Mouse (Mus musculus): ENCODE data around the gene Zfp46. TPM values are rescaled to one million over a fixed set of nuclear protein-coding genes. Genes with fewer than 3 reads are reported as not detected.

The Zfp46 gene
- total RNA-seq, 2 experiments from 2014 or later = 7.0 to 11.6 TPM

GRCm38 (mm10) chr4:136263555-136263954 lies 20.9 kb upstream of the Zfp46 start:
- ATAC-seq (replicated peaks; ENCODE audit: poor library complexity, severe bottlenecking) = no peak

- ATAC-seq (replicated peaks; ENCODE audit: poor library complexity, severe bottlenecking) = peak; percentile 98
Measured at GRCm38 (mm10) chr4:136266716-136267343, 17.7 kb upstream of the Zfp46 start.

DNA sequence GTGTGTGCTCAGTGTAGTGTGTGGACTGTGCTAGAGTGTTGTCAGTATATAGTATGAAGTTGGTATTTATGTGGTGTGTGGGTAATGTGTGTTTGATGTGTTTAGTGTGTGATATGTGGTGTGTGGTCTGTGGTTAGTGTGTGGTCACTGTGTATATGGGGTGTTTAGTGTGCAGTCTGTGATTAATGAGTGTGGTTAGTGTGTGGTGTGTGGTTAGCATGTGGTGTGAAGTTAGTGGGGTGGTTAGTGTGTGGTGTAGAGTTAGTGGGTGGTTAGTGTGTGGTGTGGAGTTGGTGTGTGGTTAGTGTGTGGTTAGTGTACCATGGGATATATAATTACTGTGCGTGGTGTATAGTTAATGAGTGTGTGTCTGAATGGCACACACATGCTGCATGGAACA lies 15.6 kb upstream of the Zfp46 start:
- ATAC-seq (replicated peaks; ENCODE audit: poor library complexity, severe bottlenecking) = no peak

DNA sequence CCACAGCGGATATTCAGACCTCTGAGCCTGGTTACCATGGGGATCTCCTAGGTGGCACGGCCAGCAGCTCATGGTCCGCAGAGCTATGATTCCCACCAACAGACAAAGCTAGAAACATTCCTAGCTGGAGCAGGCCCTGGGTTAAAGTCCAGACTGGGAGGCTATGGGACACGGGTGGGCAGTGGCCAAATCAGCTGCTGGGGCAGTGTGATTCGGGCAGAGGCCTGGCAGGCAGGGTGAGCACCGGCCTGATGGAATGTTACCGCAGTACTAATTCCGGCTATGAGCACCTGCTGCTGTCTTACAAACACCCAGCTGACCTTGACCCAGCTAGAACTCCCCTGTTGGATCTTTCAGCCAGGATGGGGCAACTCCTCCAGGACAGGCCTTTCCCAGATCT lies 13.8 kb upstream of the Zfp46 start:
- no peak for ATAC-seq (replicated peaks; ENCODE audit: poor library complexity, severe bottlenecking)

DNA sequence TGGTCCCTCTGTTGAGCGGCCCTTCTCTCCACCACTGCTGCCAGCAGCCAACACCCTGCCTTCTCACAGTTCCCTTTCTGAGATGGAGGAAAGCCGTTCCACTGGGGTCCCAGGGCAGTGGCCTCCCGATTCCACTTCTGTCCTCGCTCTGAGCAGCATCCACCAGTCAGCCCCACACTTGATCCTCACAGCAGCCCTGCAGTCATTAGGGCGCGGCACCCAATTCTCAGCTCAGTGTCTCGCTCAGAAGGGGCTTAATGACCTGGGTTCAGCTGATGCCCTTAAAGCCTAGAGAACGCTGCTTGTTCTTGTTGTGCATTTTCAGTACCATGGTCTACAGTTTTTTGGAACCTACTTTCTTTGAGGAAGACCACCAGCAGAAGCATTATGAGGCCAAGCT lies 3.4 kb upstream of the Zfp46 start:
- no peak for ATAC-seq (replicated peaks; ENCODE audit: poor library complexity, severe bottlenecking)

GRCm38 (mm10) chr4:136281611-136282010 lies 2.9 kb upstream of the Zfp46 start:
- ATAC-seq (replicated peaks; ENCODE audit: poor library complexity, severe bottlenecking) = no peak

DNA sequence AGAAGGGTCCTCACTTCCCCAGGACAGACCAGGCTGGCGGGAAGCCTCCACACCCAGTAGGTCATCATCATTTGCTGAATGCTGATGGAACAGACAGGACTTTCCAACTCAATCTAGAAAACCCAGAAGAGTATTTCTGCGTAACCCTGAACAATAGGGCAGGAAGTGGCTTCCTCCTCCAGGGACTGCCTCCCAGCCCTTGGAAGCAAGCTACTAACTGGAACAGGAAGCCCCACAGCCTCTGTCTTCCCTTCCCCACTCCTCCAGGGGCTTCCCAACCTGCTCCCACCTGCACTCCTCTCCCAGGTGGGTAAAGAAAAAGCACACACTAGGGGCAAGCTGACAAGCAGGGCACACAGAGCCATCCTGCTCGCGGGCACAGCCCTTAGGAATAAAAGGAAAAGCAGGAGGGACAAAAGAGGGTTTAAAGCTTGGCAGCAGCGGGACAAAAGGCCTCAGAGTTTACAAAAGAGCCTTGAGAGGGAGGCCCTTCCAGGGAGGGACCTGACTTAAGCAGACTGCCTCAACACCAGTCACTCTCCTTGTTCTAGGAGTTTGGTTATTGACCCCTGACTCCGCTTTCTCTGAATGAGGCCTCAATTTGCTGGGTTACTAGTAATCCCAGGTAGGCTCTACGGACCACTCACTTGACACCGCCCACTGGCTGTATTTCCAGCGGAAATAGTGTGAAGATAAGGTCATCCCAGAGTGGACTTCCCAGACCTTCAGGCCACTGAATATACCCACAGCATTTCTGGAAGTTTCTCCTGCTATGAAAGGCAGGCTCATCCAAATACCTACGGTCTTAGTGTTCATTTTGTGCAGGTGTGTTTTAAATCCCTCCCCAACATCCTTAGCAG lies 1.6 kb upstream of the Zfp46 start:
- no peak for ATAC-seq (replicated peaks; ENCODE audit: poor library complexity, severe bottlenecking)

- no peak for ATAC-seq (replicated peaks; ENCODE audit: poor library complexity, severe bottlenecking)
Measured at GRCm38 (mm10) chr4:136283783-136284182, 700 bp upstream of the Zfp46 start.

DNA sequence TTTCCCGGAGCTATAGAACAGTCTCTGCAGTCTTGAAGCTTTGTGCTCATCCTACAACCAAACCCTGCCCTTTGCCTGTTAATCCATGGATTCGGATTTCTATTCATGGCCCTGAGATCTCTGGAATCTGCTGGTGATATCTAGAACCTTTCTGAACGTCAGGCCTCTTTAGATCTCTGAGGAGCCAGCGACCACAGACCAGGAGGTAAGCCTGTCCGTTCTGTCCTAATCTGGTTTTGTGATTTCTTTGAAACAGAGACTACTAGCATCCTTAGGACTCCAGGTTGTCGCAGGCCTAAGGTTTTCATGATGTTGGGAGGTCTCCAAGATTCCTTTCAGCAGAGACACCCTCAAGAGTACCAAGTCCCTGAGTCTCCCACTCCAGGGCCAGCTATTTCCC lies 408 bp downstream of the Zfp46 start:
- no peak for ATAC-seq (replicated peaks; ENCODE audit: poor library complexity, severe bottlenecking)

GRCm38 (mm10) chr4:136285348-136285810 lies 896 bp downstream of the Zfp46 start:
- peak; percentile 89 for ATAC-seq (replicated peaks; ENCODE audit: poor library complexity, severe bottlenecking)

GRCm38 (mm10) chr4:136285811-136286371 lies 1.4 kb downstream of the Zfp46 start:
- peak; percentile 84 for ATAC-seq (replicated peaks; ENCODE audit: poor library complexity, severe bottlenecking)

DNA sequence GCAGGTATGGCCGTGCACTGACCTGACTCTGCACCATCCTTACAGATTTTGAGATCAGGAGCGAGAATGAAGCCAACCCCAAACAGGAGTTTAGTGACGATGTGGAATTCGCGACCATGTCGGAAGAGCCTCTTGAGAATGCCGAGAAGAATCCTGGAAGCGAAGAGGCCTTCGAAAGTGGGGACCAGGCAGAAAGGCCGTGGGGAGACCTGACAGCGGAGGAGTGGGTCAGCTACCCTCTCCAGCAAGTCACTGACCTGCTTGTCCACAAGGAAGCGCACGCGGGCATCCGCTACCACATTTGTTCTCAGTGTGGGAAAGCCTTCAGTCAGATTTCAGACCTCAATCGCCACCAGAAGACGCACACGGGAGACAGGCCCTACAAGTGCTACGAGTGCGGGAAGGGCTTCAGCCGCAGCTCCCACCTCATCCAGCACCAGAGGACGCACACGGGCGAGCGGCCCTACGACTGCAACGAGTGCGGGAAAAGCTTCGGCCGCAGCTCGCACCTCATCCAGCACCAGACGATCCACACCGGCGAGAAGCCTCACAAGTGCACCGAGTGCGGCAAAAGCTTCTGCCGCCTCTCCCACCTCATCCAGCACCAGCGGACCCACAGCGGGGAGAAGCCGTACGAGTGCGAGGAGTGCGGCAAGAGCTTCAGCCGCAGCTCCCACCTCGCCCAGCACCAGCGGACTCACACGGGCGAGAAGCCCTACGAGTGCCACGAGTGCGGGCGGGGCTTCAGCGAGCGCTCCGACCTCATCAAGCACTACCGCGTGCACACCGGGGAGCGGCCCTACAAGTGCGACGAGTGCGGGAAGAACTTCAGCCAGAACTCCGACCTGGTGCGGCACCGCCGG lies 5.7 kb downstream of the Zfp46 start:
- ATAC-seq (replicated peaks; ENCODE audit: poor library complexity, severe bottlenecking) = no peak

DNA sequence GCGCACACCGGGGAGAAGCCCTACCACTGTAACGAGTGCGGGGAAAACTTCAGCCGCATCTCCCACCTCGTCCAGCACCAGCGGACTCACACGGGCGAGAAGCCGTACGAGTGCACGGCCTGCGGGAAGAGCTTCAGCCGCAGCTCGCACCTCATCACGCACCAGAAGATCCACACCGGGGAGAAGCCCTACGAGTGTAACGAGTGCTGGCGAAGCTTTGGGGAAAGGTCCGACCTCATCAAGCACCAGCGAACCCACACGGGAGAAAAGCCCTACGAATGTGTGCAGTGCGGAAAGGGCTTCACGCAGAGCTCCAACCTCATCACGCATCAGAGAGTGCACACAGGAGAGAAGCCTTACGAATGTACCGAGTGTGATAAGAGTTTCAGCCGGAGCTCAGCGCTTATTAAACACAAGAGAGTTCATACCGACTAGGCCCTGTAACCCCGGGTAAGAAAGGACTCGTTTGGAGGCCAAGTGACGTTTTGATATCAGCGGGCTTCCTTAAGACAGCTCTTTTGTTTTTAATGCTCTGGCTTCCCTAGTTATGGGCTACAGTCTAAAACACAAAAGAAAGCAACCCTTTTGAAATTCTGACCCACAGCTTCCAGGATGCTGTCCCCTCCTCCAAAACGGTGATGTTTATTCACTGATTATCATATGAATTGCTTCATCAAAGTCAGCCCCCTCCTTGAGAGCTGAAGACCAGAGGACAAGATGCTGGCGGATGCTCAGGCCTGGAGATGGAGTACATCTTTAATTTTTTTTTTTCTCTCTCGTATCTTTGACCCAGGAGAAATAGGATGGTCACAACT lies 6.5 kb downstream of the Zfp46 start:
- ATAC-seq (replicated peaks; ENCODE audit: poor library complexity, severe bottlenecking) = no peak

GRCm38 (mm10) chr4:136291692-136292091 lies 7.2 kb downstream of the Zfp46 start:
- no peak for ATAC-seq (replicated peaks; ENCODE audit: poor library complexity, severe bottlenecking)

GRCm38 (mm10) chr4:136295941-136296340 lies 11.5 kb downstream of the Zfp46 start:
- no peak for ATAC-seq (replicated peaks; ENCODE audit: poor library complexity, severe bottlenecking)

GRCm38 (mm10) chr4:136302462-136302861 lies 18.0 kb downstream of the Zfp46 start:
- no peak for ATAC-seq (replicated peaks; ENCODE audit: poor library complexity, severe bottlenecking)

GRCm38 (mm10) chr4:136304181-136304580 lies 19.7 kb downstream of the Zfp46 start:
- ATAC-seq (replicated peaks; ENCODE audit: poor library complexity, severe bottlenecking) = no peak

GRCm38 (mm10) chr4:136308355-136308754 lies 23.9 kb downstream of the Zfp46 start:
- no peak for ATAC-seq (replicated peaks; ENCODE audit: poor library complexity, severe bottlenecking)

GRCm38 (mm10) chr4:136309780-136310179 lies 25.3 kb downstream of the Zfp46 start:
- ATAC-seq (replicated peaks; ENCODE audit: poor library complexity, severe bottlenecking) = peak; percentile 65
